Mouse (Mus musculus): Measurements from ENCODE around the gene 4921517D22Rik.

GRCm38 (mm10) chr13:59731652-59732051 lies 37.7 kb upstream of the 4921517D22Rik start, which contains the start of gene Spata31d1d:
- no peak for TF ChIP-seq CTCF (IDR thresholded peaks at IDR 0.05; ENCODE audit: extremely low read depth, insufficient read length, insufficient replicate concordance, low read depth, low read length)
- no peak for TF ChIP-seq POLR2A (IDR thresholded peaks at IDR 0.05; ENCODE audit: low read depth, low read length)
